Mouse (Mus musculus): Measurements from ENCODE around the gene Ubp1. TPM values are rescaled to one million over a fixed set of nuclear protein-coding genes. Genes with fewer than 3 reads are reported as not detected.
A peak's percentile ranks its signal among the peaks of the same experiment; 100 is the strongest.
"Not testable (repeated sequence)": the region's sequence is repeated elsewhere in the genome, so short reads cannot be mapped to it uniquely, and the experiment has no call there.

Ubp1 gene
- 35.4 and 39.1 TPM in 2 replicates for polyA plus RNA-seq (2016; fragmentation: Nextera tagmentation; extraction: Ambion mirVana)

- peak; percentile 97 for DNase-seq (ENCODE audit: extremely low spot score, low spot score)
- Histone ChIP-seq H3K4me1 (peaks cover 32% of the 10 kb centered on the region), H3K36me3 (replicated peaks) (no peaks in the 10 kb centered on the region), H3K27me3 (ENCODE audit: poor library complexity, severe bottlenecking) (no peaks in the 10 kb centered on the region), H3K4me3 (peak within 1 kb of the TSS; percentile 96), H3K27ac (peak within 1 kb of the TSS; percentile 93), H3K9me3 (no peaks in the 10 kb centered on the region)
- WGBS, result under 1% methylated on average over 67 of the region's 86 CpGs
Measured at GRCm38 (mm10) chr9:113930534-113931374, at the start of gene Ubp1. TSS of gene Ubp1 (plus strand) at chr9:113930934.

- no peaks in the 10 kb centered on the region for H3K9me3 ChIP-seq
- H3K36me3 ChIP-seq (replicated peaks), result peaks cover 73% of the 10 kb centered on the region
- WGBS, result 91% methylated on average over 3 of the region's 3 CpGs
- no peaks in the 10 kb centered on the region for H3K27me3 ChIP-seq (ENCODE audit: poor library complexity, severe bottlenecking)
- no peak overlapping the region for H3K27ac ChIP-seq
- no peak overlapping the region for H3K4me3 ChIP-seq
- H3K4me1 ChIP-seq, result no peaks in the 10 kb centered on the region
- no peak for DNase-seq (ENCODE audit: extremely low spot score, low spot score)
Measured at GRCm38 (mm10) chr9:113894903-113895302, 35.8 kb upstream of the Ubp1 start.

DNA sequence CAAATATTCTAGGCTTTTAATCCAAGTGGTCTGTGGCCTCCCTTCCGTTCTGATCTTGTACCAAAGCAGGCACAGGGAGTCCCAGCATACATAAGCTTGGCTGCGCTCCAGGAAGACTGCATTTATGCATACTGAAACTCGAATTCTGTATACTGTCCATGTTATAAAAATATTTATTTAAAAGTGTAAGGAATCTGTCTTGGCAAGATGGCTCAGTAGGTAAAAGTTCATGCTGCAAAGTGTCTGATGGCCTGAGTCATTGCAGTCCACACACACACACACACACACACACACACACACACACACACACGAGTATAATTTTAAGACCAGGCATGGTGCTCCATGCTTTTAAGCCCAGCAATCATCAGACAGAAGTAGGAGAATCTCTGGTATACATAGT, 27.6 kb upstream of the Ubp1 start:
- Histone ChIP-seq H3K9me3 (no peaks in the 10 kb centered on the region), H3K36me3 (replicated peaks) (peaks cover 73% of the 10 kb centered on the region), H3K4me1 (no peaks in the 10 kb centered on the region), H3K27me3 (ENCODE audit: poor library complexity, severe bottlenecking) (no peaks in the 10 kb centered on the region), H3K27ac (no peak overlapping the region), H3K4me3 (no peak overlapping the region)
- DNase-seq (ENCODE audit: extremely low spot score, low spot score), result no peak
- 87% methylated on average over 4 of the region's 4 CpGs for WGBS

- 97% methylated on average over 6 of the region's 6 CpGs for WGBS
- H3K27ac ChIP-seq; H3K4me3 ChIP-seq; H3K4me1 ChIP-seq; DNase-seq (ENCODE audit: extremely low spot score, low spot score); H3K9me3 ChIP-seq; H3K27me3 ChIP-seq (ENCODE audit: poor library complexity, severe bottlenecking): not testable (repeated sequence)
- H3K36me3 ChIP-seq (replicated peaks), result peaks cover 78% of the 10 kb centered on the region
Measured at GRCm38 (mm10) chr9:113904315-113904714, 26.4 kb upstream of the Ubp1 start.

DNA sequence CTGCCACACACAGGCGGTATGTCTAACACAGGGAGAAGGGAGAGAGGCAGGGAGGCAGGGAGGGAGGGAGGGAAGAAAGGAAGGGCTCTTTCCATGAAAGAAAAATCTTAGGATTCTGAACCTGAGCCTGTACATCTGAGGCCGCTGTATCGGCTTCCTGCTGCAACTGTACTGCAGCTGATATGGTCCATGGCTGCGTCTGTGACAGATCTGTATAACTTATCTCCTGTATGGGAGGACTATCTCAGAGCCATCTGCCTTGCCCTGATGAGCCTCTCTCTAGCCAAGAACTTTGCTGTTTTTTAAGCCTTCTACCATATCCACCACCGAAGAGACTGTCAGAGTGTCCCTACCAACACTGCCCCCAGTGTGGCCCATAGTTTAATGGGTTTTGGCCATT, 14.9 kb upstream of the Ubp1 start:
- H3K27ac ChIP-seq, result no peak overlapping the region
- no peak overlapping the region for H3K4me3 ChIP-seq
- H3K4me1 ChIP-seq, result no peaks in the 10 kb centered on the region
- peaks cover 62% of the 10 kb centered on the region for H3K36me3 ChIP-seq (replicated peaks)
- H3K9me3 ChIP-seq, result no peaks in the 10 kb centered on the region
- H3K27me3 ChIP-seq (ENCODE audit: poor library complexity, severe bottlenecking), result no peaks in the 10 kb centered on the region
- WGBS, result 96% methylated on average over 5 of the region's 5 CpGs
- no peak for DNase-seq (ENCODE audit: extremely low spot score, low spot score)

GRCm38 (mm10) chr9:113922677-113923076, 8.1 kb upstream of the Ubp1 start:
- Histone ChIP-seq H3K4me1 (no peaks in the 10 kb centered on the region), H3K36me3 (replicated peaks) (peaks cover 33% of the 10 kb centered on the region), H3K9me3 (no peaks in the 10 kb centered on the region), H3K27me3 (ENCODE audit: poor library complexity, severe bottlenecking) (no peaks in the 10 kb centered on the region), H3K4me3 (no peak overlapping the region), H3K27ac (no peak overlapping the region)
- 92% methylated on average over 5 of the region's 5 CpGs for WGBS
- DNase-seq (ENCODE audit: extremely low spot score, low spot score), result no peak

DNA sequence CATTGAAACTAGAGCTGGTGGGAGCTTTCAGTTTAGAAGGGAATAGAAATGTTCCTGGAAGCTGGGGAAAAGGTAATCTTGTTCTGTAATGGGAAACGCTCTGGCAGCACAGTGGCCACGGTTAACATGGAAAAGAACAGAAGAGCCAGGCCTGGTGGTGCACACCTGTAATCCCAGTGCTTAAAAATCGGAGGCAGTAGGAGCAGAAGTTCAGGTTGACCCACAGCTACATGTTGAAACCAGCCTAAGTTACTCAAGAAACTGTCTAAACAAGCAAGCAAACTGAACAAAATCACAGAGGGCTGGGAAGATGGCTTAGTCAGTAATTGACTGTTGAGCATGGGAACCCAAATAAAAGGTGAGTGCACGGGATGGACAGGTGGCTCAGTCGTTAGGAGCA, 5.9 kb upstream of the Ubp1 start:
- Histone ChIP-seq H3K36me3 (replicated peaks) (peaks cover 25% of the 10 kb centered on the region), H3K4me1 (peaks cover 1% of the 10 kb centered on the region; the same call in 1 of the 2 replicates), H3K4me3 (no peak overlapping the region), H3K27me3 (ENCODE audit: poor library complexity, severe bottlenecking) (no peaks in the 10 kb centered on the region), H3K27ac (no peak overlapping the region), H3K9me3 (no peaks in the 10 kb centered on the region)
- DNase-seq (ENCODE audit: extremely low spot score, low spot score), result no peak
- 88% methylated on average over 5 of the region's 5 CpGs for WGBS

- Histone ChIP-seq H3K4me3 (no peak overlapping the region), H3K4me1 (peaks cover 24% of the 10 kb centered on the region), H3K27ac (no peak overlapping the region), H3K9me3 (no peaks in the 10 kb centered on the region), H3K27me3 (ENCODE audit: poor library complexity, severe bottlenecking) (no peaks in the 10 kb centered on the region), H3K36me3 (replicated peaks) (peaks cover 5% of the 10 kb centered on the region; the same call in 1 of the 2 replicates)
- DNase-seq (ENCODE audit: extremely low spot score, low spot score), result no peak
- 89% methylated on average over 4 of the region's 4 CpGs for WGBS
Measured at GRCm38 (mm10) chr9:113928591-113928990, 2.1 kb upstream of the Ubp1 start.

- 0 out of 2 replicates have a peak overlapping the region, but pooled peaks have one; percentile 93 for H3K27ac ChIP-seq
- WGBS, result 83% methylated on average over 1 of the region's 1 CpGs
- H3K27me3 ChIP-seq (ENCODE audit: poor library complexity, severe bottlenecking), result no peaks in the 10 kb centered on the region
- H3K4me1 ChIP-seq, result peaks cover 27% of the 10 kb centered on the region
- DNase-seq (ENCODE audit: extremely low spot score, low spot score), result no peak
- peak overlapping the region; percentile 96; the same call in 1 of the 2 replicates for H3K4me3 ChIP-seq
- 0 out of 2 replicates have a peak, but pooled peaks cover under 1% of the 10 kb centered on the region for H3K36me3 ChIP-seq (replicated peaks)
- no peaks in the 10 kb centered on the region for H3K9me3 ChIP-seq
Measured at GRCm38 (mm10) chr9:113929676-113930075, 1.1 kb upstream of the Ubp1 start.

DNA sequence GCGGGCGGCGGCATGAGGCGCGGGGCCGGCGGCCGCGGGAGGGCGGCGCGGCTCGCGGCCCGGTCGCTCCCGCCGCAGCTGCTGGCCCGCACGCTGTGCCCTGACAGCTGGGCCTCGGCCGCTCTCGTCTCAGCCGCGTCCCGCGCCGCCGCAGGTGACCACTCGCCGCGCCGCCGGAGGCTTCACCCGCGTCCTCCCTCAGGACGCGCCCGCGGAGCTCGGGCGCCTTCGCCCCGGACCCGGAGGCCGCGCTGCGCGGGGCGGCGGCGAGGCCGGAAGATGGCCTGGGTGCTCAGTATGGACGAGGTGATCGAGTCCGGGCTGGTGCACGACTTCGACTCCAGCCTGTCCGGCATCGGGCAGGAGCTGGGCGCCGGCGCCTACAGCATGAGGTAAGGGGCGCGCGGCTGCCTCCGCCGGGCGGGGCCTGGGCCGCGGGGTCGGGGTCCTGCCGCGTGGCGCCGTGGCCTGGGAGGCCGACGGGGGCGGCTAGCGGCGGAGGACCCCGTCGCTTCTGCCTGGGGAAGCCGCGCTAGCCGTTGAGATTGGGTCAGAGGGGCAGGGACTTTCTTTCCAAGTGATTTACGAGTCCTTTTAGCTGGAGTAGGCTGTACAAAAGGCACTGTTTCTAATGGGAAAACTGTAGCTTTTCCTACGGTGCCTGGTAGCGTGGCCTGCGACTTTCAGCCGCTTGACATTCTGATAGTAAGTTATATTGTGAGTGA, 803 bp downstream of the Ubp1 start:
- Histone ChIP-seq H3K4me3 (peak overlapping the region; percentile 96), H3K27me3 (ENCODE audit: poor library complexity, severe bottlenecking) (no peaks in the 10 kb centered on the region), H3K36me3 (replicated peaks) (no peaks in the 10 kb centered on the region), H3K9me3 (no peaks in the 10 kb centered on the region), H3K27ac (peak overlapping the region; percentile 93), H3K4me1 (peaks cover 33% of the 10 kb centered on the region)
- DNase-seq (ENCODE audit: extremely low spot score, low spot score), result peak; percentile 43
- WGBS, result under 1% methylated on average over 73 of the region's 91 CpGs

DNA sequence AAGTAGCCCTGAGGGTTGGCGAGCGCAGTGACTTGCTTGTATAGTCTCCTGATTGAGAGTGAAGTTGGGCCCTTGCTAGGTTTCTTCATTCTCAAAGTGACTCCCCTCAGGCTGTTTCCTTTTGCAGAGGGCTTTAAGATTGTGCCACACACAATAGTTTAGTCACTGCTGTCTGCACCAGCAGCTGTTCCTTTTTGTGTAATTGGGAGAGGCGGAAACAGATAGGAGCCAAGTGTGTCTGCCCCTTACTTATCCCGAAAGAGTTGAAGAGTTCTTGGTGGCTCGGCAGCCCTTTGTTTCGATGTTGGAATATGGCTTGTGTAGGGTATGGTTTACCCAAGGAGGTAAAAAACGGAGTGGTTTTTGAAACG, 1.4 kb downstream of the Ubp1 start:
- no peaks in the 10 kb centered on the region for H3K9me3 ChIP-seq
- no peak for DNase-seq (ENCODE audit: extremely low spot score, low spot score)
- H3K27ac ChIP-seq, result peak overlapping the region; percentile 93
- no peaks in the 10 kb centered on the region for H3K36me3 ChIP-seq (replicated peaks)
- H3K4me3 ChIP-seq, result peak overlapping the region; percentile 96
- H3K27me3 ChIP-seq (ENCODE audit: poor library complexity, severe bottlenecking), result no peaks in the 10 kb centered on the region
- 4% methylated on average over 8 of the region's 8 CpGs for WGBS
- peaks cover 33% of the 10 kb centered on the region for H3K4me1 ChIP-seq

- H3K27ac ChIP-seq, result peak overlapping the region; percentile 93
- peaks cover 33% of the 10 kb centered on the region for H3K4me1 ChIP-seq
- DNase-seq (ENCODE audit: extremely low spot score, low spot score), result no peak
- H3K36me3 ChIP-seq (replicated peaks), result no peaks in the 10 kb centered on the region
- peak overlapping the region; percentile 96 for H3K4me3 ChIP-seq
- H3K9me3 ChIP-seq, result no peaks in the 10 kb centered on the region
- WGBS, result 30% methylated on average over 11 of the region's 11 CpGs
- H3K27me3 ChIP-seq (ENCODE audit: poor library complexity, severe bottlenecking), result no peaks in the 10 kb centered on the region
Measured at GRCm38 (mm10) chr9:113932501-113932900, 1.8 kb downstream of the Ubp1 start.

GRCm38 (mm10) chr9:113935638-113936037, 4.9 kb downstream of the Ubp1 start:
- no peak for DNase-seq (ENCODE audit: extremely low spot score, low spot score)
- H3K4me1 ChIP-seq, result peaks cover 30% of the 10 kb centered on the region
- H3K27me3 ChIP-seq (ENCODE audit: poor library complexity, severe bottlenecking), result no peaks in the 10 kb centered on the region
- H3K9me3 ChIP-seq, result no peaks in the 10 kb centered on the region
- no peak overlapping the region for H3K27ac ChIP-seq
- H3K36me3 ChIP-seq (replicated peaks), result no peaks in the 10 kb centered on the region; the same call in 1 of the 2 replicates
- H3K4me3 ChIP-seq, result no peak overlapping the region
- WGBS, result 92% methylated on average over 5 of the region's 5 CpGs
